Mouse (Mus musculus) frontal cortex, postnatal 14 days (tissue): ENCODE data around the gene Mei1.

Experiments used
- DNase-seq, 2 experiments: peaks; one replicate each; pipeline ENCODE4 v3.0.0; 2022; ENCODE audit warnings: low spot score in 2 of 2

The Mei1 gene

DNA sequence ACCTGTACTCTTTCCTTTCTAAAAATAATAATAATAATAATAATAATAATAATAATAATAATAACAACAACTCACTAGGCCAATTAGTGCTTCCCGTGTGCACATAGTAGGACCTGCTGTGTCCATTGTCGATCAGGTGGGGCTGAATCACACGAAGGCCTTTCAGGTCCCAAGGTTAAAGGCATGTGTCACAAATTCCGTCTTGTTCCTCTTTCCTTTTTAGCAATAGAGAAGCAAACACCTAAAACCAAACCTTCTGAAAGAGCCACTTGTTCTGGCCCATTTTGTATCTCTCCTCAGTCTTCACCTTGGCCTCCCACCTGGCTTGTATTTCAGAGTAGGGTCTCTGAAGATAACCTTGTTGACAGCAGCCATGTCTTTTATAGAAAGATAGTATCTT lies 81.4 kb downstream of the Mei1 start:
- no peak for DNase-seq

DNA sequence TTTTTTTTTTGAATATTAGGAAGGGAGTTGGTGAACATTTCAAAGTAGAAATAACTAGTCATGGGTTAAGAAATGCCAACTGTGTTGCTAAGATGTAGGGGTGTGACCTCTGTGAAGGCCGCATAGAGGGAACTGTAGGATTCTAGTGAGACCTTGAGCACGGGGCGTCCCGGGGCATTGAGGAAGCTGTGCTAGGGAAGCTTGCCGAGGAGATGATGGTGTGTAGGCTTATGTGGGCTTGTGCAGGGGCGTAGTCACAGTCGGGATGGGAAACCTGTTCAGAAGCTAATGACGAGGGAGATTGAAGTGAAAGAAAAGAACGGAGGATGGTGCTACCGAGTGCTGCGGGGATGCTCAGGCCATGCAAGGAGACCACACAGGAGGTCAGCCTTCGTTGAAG lies 82.2 kb downstream of the Mei1 start:
- no peak for DNase-seq

DNA sequence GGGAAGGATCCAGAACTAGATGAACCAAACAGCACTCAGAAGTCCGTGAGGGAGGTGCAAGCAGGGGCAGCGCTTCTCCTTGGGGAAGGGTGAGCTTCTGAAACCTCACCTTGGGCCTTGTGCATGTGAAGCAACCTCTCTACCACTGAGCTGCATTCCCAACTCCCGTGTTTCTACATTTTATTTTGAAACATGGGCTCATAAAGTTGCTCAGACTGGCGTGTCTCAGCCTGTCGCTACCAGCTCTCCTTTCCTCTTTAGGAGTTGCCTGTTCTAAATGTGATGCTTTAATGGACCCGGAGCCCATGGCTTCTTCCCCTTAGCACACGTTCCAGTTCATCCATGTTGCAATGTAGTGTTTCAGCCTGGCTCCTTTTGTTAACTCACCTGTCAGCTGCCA lies 82.6 kb downstream of the Mei1 start:
- no peak for DNase-seq

DNA sequence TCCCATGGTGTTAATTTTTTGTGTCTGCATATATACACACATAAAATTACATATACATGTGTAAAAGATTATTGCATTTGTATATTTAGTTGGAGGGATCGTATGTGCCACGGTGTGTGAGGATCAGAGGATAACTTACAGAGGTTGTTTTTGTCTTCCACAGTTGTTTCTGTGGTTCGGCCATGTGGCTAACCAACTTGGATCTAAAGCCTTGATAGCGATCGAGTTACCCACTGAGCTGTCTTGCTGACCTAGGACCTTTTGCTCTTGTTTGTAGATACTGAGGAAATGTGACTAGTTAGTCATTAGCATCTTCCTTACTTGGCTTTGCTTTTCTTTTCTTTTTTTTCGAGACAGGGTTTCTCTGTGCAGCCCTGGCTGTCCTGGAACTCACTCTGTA lies 86.5 kb downstream of the Mei1 start:
- DNase-seq: no peak

DNA sequence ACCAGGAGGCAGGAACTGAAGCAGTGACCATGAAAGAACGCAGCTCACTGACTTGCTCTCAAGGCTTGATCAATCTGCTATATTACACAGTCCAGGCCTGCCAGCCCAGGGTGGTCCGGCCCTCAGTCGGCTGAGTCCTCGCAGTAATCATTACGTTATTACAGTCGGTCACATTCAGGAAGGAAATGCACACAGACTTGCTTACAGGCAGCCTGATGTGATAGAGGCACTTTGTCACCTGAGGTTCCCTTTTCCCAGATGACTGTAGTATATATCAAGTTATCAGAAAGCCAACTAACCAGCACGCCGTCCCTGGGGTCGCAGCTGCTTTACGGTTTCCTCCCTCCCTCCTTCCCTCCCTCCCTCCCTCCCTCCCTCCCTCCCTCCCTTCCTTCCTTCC lies 87.1 kb downstream of the Mei1 start:
- DNase-seq: no peak

DNA sequence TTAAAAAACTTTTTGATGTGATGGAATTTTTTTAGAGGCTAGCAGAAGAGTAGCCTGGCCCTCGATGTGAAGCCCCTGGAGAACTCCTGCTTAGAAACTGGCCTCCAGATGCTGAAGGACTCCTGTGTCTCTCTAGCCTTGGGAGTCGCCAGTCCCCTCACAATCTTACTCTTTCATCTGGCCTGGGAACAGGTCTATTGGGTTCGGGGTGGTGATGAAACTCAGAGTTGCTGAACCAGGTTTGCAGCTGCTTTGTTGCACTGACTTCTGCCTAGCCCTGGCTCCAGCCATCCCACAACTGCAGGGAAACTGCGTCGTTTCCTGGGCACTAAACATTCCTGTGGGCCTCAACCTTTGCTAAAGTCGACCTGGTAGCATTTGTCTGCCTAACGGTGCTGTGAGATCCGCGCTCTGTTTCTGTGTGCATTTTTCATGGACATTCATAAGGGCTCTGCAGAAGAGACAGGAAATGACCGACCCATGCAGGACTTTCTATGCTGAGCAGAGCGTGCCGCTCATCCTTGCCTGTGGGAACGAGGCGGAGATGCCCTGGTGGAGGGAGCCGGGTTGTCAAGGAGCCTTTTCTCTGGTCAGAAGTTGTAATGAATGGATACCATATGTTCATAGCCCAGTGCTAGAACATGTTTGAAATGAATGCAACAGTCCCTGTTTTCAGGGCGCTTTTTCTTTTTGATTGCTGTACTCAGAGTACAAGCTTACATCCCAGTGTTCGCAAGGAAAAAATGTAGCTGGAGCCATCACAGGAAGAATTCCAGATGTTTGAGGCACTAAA lies 88.6 kb downstream of the Mei1 start:
- no peak for DNase-seq

DNA sequence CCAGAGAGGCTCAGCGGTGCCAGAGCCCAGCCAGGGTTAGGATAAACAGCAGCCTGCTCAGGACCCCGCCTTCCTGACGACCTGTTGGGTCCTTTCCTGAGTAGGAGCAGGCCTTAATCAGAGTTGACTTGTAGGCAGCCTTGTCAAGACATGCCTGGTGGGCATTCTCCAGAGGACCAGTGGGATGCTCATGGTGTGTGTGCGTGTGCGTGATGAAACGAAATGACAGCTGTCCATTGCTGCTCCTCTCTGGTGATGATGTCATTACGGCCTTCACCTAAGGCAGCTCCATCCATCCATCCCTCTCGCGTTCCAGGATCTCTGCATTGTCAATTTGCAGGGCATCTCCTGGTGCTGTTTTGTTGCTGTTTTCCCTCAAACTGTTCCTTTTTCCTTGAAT lies 89.7 kb downstream of the Mei1 start:
- DNase-seq: no peak

DNA sequence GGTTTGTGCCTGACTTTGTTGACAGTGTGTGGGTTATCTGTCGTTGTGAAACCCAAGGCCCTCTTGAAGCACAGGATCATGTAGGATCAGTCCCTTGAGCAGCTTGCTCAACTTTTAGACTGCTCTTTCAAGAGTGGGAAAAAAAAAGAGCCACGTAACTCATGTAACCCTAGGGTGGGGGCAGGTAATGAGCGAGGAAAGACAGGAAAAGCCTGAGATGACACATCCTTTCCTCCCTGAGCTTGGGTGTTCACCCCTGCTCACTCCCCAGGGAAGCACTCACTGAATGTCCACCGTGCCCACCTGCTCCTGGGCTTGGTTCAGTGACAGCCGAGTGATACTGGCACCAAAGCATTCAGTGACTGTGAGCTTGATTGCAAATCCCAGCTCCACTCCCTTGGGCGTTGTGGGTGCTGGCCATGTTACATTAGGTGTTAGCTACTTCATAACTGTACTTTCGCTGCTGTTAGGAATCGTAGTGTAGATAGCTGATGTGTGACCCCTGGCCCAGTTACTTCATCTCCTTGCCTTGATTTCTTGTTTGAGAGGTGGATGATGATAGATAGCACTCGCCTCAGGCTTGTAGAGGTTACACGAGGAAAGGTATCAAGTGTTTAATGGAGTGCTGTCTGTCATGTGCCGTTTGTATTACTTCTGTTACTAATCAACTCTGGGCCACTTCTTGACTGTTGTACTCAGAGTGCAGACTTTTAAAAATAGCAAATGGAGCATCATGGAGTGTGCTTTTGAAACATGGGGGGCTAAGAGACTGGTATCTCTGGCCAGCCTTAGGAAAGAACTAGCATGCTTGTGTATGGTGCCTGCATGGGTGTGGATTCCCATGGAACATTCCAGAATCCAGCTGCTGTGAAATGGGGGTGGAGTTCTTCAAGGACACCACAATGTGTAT lies 91.2 kb downstream of the Mei1 start:
- DNase-seq: no peak

DNA sequence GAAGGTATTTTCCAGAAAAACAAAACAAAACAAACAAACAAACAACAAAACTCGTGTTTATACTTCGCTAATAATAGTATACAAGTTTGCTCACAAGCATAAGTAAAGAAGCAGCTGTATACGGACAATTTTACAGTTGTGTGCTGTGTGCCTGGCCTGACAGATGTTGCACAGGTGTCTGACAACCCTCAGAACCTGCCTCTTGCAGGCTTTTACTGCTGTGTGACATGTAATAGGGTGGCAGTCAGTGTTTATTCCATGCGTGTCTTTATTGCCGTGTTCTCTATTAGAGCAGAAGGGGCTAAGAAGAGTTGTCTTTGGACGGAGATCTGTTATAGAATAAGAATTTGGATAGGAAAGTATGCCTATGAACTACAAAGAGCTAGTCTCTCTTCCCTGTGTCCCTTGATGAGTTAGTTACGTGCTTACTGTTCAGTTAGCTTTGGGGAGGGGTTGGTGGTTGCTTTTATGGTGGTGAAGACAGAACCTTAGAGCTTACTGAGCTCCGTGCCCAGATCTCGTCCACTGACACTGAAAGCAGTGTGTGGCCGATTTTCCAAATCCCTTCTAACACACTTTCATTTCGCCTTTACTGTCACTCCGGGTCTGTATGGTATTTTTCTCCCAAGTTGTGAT lies 92.3 kb downstream of the Mei1 start:
- no peak for DNase-seq

DNA sequence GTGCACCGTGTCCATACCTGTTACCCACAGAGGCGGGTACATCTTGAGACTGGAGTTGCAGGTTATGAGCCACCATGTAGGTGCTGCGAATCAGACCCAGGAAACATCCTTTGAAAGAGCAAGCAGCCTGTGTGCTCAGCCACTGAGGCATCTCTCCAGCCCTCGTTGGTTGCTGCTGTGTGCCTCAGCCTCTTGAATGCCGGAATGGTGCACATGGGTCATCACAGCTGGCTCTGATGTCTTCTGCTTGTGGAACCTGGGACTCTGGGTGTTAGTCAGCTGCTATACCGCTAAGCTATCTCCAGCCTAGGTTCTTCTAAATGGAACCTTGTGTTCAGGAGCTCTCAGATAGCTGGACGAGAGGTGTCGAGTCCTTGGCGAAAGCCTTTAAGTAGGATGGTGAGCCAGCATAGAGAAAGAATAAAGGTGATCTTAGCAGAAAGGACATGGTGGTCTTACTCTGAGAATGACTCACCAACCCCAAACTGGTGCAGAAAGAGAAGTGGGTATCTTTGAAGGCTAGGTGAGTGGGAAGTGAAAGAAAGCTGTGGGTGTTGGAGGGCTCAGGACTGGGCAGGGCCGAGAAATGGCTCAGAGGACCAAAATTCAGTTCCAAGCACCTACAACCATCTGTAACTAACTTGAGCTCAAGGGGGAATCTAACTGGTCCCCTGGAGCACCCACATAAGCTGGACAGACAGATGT lies 93.7 kb downstream of the Mei1 start:
- no peak for DNase-seq

DNA sequence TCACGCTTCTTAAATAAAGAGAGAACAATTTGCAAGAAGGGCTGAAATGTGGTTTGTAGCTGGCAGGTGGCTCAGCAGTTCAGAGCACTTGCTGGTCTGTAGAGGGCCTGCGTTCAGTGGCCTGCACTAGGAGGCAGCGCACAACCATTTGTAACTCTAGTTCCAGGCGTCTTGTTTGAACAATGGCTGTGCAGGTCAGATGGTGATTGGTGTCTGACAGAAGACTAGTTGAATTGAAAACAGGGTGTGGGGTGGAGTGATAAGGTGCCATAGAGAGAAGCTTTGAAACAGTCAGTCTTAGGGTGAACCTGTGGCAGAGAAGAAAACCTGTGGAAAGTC lies 94.2 kb downstream of the Mei1 start:
- DNase-seq: no peak

DNA sequence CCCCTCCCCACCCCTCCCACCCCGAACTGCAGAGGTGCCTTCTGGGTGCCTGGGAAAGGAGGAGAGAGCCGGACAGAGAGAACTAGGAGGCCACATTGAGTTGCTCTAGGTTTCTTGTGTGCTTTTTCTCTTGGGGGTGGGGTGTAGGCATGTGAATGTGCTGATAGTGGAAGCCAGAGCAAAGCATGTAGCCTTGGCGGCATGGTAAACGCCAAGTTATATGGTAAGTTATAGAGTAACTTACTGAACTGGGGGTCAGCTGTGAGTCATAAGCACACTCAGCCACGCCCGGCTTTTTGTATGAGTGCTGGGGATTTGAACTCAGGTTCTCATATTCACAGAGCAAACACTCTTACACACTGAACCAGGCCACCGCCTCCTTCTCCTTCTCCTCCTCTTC lies 94.7 kb downstream of the Mei1 start:
- DNase-seq: no peak

DNA sequence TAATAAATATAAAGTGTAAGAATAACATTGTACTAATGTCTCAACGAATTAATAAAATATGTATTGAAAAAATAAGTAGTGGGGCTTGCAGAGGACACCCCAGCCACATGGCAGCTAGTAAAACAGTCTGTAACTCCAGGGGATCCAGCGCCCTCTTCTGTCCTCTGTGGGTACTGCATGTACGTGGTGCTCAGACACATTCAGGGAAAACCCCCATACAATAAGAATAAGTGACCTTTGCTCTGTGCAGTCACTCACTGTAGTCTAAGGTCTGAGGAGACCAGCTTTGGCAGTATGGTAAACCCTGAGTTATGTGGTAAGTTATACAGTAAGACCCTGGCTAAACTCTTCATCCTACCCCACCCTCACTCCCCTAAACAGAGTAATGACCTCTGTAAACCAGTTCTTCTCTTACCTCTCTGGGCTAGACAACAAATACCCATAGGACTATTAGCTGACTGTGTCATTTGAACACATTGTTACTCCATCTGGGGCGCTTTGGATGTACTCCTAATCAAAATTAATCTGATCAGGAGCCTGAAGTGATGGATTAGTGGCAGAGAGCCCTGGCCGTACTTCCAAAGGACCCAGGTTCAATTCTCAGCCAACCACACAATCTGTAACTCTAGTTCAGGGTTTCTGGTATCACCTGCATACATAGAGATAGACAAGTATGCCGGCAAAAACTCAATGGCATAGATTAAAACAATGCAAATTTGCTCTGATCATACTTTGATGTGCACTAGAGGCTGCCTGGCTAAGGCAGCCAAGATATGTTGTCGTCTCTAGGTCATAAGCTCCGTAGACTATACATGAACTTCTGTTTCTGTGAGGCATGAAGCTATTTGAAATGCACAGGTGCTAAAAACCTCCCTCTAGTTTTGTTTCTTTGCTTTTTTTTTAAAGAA lies 95.8 kb downstream of the Mei1 start:
- DNase-seq: peak; percentile 54 to 74

DNA sequence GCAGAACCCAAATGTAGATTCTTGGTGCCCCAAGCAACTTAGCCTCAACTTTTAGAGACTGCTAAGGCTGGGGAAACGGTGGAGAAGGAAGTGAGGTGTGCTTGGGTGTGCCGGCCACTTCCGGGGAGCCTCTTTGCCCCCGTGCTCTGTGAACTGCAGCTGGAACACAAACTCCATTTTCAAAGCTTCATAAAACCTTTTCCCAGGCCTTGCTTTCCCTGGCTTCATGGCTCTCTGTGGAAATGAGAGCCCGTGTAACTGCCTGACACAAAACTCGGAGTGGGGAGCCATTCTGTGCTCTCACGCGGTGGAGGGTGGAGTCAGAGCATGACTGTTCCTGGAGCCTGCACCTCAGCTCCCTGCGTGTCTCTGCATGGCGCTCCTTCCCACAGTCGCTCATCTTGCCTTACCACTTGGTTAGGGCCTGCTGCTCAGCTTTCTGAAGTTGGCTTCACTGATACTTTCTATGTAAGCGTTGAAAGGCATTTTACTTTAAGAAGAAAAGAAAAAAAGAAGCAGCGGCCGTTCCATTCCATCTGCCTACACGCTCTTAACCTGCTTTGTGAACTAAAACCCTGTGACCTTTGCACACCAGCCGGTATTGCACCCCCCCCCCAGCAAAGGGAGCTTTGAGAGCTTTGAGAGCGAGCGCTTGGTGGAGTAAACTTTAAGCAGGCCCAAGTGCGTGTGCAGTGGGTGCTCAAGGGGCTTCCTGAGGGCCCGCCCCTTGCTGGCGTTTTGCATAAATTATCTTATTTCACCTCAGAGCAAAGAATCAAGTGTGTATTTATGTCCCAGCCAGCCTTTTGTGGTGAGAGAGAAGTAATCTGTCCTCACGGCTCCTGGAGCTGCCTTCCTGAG lies 96.7 kb downstream of the Mei1 start:
- DNase-seq: no peak

DNA sequence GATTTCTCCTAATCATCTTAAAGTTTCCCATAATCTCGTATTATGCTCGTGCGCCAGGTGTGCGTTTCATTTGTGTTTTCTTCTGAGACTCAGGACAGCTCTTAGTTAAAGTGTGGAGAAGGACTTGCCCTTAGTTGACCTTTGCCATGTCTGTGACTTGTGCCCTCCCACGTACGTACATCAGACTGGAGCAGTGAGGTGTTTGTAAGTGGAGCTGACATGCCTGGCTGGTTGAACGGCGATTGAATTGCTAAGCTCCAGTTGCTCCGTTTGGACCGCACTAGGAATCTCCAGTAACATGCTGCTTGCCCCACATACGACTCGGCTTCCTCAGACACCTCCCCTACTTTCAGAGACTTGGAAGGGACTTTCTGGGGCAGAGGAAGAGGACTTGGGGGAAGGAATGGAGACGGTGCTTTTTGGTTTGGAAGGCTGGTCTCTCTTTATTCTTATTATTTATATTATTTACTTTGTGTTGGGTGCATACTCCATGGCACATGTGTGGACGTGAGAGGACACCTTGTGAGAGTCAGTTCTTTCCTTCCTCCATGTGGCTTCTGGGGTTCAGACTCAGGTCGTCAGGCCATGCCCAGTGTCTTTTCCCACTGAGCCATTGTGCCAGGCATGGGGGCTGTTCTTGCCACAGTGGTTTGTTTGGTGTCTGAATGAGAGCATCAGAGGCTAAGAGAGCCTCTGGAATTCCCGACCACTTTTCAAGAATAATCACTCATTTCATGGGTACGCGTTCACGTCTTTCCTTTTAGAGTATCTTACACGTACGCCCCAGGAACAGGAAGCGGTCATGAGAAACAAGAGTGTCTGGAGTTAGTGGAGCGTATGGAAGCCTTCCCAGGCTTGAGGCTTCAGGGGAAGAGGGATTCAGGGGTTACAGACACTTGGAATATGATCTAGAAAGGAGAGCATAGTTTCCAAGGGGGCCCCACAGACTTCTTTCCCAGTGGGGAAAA lies 97.7 kb downstream of the Mei1 start:
- DNase-seq: no peak

DNA sequence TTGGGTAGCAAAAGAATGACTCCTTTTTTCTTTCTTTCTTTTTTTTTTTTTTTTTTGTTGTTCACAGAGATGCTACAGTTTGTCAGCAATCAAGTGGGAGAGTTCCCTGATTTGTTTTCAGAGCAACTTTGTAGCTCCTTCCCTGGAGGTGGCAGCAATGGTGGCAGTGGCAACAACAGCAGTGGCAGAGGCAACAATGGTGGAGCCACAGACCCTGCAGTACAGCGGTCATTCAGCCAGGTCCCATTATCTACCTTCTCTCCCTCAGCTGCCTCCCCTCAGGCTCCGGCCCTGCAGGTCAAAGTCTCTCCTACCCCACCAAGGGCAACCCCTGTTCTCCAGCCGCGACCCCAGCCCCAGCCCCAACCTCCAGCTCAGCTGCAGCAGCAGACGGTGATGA lies 99.9 kb downstream of the Mei1 start:
- no peak for DNase-seq

DNA sequence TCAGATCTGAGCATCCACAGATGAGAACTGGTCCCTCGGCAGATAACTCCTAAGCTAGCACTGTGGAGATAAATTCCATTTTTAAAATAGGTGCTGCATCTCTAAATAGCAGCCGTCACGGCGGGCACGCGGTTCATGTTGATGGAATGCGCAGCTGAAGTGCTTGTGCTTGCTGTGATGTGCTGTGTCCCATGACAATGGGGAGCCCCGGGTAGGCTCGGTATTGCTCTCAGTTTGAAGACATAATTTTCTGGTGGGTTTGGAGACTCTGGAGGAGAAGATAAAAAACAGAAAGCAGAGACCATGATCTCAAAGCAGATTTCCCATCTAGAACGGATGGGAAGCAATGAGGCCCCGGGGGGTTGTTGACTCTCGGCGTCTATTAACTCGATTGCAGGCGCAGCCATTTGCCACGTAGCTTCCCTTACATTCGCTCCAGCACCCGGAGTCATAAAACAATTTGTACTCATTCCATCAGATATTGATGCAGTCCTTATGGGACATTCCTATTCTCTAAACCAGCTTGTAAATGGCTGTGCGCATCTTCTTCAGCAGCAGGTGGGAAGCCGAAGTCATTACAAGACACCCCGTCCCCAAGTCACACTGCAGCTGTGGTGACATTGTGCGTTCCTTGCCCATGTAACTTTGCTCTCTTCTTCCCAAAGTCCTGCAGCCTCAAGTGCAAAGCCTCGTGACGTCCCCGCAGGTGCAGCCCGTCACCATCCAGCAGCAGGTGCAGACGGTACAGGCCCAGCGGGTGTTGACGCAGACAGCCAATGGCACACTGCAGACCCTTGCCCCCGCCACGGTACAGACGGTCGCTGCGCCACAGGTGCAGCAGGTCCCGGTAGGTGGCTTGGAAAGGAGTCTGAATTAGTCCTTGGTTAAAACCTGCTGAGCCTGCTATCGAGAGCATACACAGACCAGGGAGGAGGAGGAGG lies 100.9 kb downstream of the Mei1 start:
- DNase-seq: no peak

DNA sequence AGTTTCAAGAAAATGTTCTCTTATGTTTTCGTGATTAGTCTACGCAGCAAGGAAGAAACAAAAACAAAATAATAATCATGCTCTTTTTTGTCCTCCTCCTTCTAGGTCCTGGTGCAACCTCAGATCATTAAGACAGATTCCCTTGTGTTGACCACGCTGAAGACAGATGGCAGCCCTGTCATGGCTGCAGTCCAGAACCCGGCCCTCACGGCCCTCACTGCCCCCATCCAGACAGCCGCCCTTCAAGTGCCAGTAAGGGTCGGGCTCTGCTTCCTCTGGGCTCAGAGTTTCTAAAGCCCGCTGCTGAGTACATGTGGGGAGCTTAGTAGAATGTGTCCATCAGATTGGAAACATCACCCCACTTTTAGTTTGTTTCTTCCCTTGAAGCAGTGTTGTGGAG lies 102.9 kb downstream of the Mei1 start:
- DNase-seq: no peak
